Mouse (Mus musculus): Measurements from ENCODE around the gene Atp5mpl. TPM values are rescaled to one million over a fixed set of nuclear protein-coding genes. Genes with fewer than 3 reads are reported as not detected.

Atp5mpl gene
- total RNA-seq (2015) (491 and 507 TPM in 2 replicates), total RNA-seq (2017) (601 and 839 TPM in 2 replicates)

DNA sequence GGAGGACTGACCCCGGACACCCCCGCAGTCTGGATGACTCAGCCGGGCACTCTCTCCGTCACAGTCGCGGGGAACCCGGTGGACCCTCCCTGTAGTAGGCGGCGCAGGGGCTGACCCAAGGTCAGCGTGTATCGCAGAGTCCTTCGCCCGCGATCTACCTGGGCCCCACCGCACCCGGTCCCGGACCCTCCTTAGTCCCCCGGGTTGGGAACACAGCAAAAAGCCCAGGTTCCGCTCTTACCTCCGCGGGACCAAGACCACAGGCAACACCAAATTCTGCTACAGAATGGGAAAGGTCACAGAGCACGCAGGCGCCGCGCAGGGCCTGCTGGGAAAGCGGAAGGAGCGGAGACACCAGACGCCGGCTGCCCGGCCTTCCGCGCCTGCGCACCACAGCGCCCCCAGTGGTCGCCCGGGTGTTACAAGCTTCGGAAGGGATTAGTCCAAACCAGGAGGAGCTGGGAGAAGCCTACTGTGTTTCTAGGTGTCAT lies at the start of gene Atp5mpl:
Atp5mpl (minus strand) TSS at position 295 of the 491 bp plus-strand sequence.
- peak; percentile 98 for ATAC-seq (replicated peaks; ENCODE audit: poor library complexity)

DNA sequence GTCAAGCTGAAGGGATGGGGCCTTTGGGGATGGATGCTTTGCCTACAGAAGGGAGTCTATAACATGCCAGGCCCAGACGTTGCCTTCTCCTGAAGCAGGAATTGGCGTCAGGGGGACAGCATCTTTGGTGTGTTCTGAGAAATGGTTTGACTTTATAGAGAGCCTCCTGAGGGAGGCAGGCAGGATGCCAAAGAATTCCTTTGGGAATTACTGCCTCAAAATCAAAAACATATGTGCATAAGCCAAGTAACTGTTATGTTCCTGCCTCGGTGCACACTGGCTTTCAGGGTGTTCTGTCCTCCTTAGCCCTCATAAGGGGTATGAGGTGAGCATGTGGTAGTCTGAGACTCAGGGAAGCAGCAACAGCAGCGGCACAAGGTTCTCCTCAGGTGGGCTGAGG lies 49.6 kb upstream of the Atp5mpl start:
- no peak for ATAC-seq (replicated peaks; ENCODE audit: poor library complexity)

DNA sequence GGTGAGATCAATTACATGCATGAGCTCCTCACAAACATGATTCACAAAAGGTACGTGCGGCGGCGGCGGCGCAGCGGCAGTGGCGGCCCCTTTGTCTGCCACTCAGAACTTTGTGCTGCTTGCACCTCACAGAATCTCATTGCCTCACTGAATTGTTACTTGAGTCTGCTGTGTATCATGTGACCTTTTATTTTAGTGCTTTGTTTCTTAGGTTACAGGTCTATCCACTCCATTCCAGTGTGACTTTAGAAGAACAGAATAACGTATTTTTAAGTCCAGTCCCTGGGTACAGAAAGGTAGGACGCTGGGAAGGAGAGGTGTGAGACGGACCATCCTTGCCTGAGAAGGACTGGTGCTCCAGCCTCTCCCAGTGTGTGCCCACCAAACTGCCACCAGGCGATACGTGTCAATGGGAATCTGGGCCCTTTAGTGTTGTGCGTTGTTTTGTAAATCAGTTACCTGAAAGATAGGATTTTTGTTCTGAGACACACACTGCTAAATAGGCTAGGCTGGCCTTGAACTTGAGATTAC lies 46.6 kb upstream of the Atp5mpl start:
- no peak for ATAC-seq (replicated peaks; ENCODE audit: poor library complexity)

DNA sequence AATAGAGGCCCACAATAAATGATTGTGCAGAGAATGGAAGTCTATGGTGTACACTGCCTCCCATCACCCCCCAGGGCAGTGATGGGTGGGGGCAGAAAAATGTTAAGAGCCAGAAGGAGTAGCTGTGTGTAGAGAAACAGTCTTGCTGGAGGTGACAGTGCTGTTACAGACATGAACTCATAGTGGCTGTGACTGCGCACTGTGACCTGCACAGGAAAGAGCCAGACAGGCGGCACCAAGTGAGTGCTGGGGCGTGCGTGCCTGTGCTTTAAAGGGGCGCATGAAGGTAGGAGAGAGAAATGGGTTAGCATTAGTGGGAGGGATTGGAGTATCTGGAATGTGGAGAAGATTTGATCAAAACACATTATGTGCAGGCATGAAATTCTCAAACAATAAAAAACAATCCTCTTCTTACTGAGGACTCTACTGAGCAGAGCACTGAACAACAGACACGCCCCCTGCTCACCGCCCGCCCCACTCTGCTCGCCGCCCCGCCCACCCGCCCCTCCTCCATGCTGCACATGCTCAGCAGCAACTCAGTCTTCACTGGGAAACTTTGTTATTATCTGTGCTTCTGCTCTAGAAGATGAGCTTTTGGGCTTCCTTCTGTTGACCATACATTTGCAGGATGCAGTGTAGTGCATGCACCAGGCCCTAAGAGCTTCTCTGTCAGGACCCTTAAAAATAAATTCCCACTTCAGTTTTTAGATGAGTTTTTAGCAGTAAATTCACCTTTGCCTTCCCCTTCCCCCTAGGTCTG lies 45.9 kb upstream of the Atp5mpl start:
- ATAC-seq (replicated peaks; ENCODE audit: poor library complexity), result no peak

DNA sequence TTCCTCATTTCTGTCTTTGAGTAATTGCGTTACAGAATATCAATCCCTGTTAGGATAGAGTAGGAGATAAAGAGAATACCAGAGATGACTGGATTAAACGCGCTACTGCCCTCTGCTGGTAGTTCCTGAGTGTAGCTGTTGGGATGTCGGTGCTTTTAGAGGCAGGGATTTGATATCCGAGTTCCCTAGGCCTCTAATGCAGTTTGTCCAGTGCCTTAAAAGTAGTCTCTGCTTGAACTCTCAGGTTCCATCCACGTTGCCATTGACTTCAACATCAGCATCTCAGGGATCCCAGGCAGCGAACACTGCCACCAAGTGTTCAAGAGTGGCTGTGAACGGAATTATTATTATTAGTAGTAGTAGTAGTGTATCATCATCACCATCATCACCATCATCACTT lies 34.4 kb upstream of the Atp5mpl start:
- peak; percentile 81 for ATAC-seq (replicated peaks; ENCODE audit: poor library complexity)

DNA sequence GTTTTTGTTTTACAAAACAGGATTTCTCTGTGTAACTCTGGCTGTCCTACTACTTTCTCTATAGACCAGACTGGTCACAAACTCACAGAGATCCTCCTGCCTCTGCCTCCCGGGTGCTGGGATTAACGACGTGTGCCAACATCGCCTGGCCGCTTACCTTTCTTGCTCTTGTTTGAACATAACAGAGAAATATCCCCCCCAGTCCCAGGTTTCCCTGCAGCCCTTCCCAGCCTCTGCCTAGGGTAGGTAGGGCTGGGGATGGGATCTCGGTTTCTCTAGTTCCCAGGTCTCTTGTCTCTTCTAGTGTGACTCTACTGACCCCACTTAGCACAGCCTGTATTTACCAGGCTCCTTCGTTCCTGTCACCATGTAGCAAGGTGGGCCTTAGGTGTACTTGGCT lies 33.0 kb upstream of the Atp5mpl start:
- ATAC-seq (replicated peaks; ENCODE audit: poor library complexity), result no peak

DNA sequence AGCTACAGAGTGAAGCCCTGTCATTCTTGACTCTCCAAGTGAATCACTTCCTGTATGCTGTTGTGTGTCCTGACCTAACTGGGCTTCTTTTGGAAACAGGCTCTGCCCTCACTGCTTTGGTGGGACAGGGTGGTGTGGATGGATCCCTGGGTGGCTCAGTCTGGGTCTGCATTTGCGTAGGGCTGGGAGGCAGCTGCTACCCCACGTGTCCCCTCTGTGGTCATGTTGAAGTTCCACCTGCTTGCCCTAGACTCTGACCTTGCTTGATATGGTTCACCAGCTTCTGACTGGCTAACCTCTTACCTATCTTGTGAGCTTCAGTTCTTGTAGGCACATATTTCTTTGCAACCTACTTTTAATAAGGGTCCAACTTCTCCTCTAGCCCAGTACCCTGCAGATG lies 28.4 kb upstream of the Atp5mpl start:
- ATAC-seq (replicated peaks; ENCODE audit: poor library complexity), result no peak

DNA sequence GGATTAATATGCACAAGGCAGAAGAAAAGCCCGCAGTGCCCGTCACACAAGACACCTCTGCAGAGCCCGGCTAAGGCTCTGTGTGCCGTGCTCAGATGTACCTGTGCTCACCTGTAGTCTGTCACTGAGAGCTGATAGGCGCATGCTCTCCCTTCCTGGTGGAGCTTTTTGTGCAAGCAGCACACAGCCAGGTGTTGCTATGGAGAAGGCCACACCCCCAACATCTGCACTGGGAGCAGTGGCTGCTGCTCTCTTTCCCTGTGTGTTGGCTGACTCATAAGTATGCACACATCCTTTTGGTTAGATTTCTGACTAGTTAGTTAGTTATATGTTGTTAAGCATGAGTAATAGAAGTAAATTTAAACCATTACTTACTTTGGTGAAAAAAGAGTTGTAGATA lies 25.8 kb upstream of the Atp5mpl start:
- no peak for ATAC-seq (replicated peaks; ENCODE audit: poor library complexity)

DNA sequence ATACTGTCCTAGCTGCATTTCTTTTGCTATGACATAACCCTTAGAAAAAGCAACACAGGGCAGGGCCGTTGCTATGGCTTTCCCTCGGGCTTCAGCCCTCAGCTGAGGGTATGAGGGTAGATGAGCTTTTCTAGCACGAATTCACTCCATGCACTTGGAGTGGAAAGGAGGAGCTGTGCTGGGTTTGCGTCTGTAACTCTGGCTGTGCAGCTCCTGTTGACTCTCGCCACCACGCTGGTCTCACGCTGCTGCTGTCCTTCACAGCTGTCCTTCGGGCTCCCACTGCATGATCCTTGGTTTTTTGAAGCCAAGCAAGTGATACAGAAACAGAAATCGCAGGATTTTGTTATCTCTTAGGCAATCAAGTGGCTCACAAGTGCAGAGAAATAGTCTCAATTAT lies 20.0 kb upstream of the Atp5mpl start:
- no peak for ATAC-seq (replicated peaks; ENCODE audit: poor library complexity)

DNA sequence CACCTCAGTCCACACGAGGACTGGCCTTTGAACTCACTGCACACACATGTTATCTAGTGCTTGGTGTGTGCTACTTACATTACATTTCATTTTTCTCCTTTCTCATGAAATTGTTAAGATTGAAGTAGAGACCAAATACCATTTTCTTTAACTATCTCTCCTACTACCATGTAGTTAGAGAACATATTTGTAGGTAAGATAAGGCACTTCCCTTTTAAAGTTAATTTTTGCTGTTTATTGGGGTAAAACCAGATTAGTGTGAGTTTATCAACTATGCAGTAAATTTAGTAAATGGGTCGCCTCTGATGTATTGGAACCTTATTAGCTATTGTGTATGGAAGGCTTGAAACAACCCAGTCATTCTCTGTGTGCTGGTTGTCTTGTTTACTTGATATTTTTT lies 16.4 kb upstream of the Atp5mpl start:
- ATAC-seq (replicated peaks; ENCODE audit: poor library complexity), result peak; percentile 23; the same call in 1 of the 2 replicates

DNA sequence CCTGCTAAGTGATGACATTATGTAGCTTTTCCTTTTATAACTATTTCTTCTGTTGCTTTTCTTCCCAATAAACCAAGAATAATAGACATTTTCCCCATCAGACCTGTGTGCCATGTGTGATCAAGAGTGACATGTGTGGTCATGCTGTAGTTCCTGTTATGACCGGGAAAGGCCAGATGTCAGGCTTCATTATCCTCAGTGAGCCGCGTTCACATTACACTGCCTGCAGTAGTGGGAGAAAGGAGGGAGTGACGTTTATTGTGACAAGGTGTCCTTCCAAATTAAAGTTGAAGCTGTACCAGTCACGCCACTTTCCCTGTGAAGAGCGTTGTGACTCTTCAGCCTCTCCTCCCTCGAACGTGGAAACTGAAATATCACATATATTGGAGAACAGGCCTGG lies 15.1 kb upstream of the Atp5mpl start:
- no peak for ATAC-seq (replicated peaks; ENCODE audit: poor library complexity)

DNA sequence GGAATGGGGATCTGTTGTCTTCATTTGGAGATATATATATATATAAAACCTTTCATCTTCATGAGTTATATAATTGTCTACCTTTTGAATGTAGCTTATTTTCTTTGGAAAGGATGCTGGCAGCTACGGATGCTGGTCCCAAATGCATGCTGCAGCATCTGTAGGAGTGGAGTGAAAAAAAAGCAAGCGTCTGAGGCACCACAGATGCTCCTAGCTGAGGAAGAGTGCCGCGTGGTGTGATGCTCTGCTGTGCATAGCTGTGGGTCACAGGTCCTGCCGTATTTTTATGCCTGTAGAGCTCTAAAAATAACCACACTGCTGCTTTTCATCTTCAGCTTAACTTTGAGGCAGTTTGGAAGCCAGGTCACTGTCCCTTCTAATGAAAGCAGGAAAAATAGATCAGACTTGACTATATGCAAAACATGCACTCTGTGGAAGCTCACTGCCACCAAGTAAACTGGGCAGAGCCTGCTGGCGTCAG lies 14.2 kb upstream of the Atp5mpl start, which contains the start of gene Rd3l:
Rd3l (minus strand) TSS at position 431 of the 481 bp plus-strand sequence.
- ATAC-seq (replicated peaks; ENCODE audit: poor library complexity), result no peak

DNA sequence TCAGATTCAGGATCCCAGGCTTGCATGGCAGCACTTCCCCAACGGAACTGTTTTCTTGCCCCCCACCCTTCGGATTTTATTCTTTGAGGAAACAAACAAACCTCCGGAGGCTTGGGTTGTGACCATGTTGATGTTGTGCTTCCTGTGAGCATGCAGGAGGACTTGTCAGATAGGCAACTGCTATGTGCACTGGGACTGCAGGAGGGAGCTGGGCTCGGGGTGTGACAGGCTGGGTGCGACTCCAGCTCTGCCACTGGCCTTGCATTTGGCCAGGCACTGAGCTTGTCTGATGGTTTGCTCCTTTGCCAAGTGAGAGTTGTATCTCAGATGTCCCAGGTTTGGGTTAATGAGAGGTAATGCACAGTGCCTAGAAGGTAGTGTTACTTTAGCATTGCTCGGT lies 11.5 kb upstream of the Atp5mpl start:
- peak; percentile 51 for ATAC-seq (replicated peaks; ENCODE audit: poor library complexity)

DNA sequence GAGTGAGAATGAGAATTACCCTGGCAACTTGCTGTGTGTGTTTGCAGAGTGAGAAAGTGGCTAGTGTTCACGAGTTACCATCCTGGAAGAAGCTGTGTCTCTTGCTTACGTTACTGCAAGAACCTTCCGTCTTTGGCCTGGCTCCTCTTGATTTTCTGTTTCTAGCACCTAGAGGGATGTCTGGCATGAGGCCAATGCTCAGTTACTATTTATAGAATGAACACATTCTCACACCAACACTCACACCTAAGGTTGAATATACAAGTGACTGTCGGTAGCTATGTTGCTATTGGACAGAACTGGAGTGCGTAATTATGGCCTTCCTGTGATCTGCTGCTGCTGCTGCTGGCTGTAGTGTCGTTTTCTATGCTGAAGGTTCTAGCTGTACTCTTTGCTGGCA lies 10.4 kb upstream of the Atp5mpl start:
- ATAC-seq (replicated peaks; ENCODE audit: poor library complexity), result no peak

DNA sequence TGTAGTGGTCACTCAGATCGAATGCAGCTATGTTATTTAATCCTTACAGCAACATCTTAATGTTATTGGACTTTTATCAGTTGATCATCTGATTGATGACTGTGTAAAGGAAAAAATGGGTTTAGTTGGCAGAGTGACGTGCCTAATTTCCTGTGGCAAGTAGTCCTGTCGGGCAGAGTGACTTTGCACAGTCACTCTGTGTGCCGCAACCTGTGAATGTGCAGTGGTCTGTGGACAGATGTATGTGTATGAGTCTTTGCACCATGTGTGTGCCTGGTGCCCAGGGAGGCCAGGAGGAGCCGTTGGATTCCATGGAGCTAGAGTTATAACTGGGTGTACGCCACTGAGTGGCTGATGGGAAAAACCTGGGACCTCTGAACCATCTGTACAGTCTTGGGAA lies 7.8 kb upstream of the Atp5mpl start:
- ATAC-seq (replicated peaks; ENCODE audit: poor library complexity), result peak; percentile 67

DNA sequence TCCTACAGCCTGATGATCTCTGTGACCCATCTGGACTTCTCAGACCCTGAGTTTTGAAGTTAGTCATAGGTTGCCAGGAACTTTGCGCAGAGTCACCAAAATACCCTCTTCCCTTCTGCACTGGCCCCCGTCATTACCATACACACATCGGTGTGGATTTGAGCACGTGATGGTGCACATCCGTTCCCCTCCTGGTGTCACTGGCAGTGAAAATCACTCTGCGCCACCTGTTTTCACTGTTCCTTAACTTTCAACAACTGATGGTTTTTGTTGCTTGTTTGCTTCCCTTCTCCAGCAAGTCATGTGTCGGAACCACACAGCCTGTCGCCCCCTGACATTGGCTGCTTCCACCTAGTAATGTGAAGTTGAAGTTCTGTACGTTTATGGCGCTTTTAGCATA lies 5.7 kb upstream of the Atp5mpl start:
- no peak for ATAC-seq (replicated peaks; ENCODE audit: poor library complexity)

DNA sequence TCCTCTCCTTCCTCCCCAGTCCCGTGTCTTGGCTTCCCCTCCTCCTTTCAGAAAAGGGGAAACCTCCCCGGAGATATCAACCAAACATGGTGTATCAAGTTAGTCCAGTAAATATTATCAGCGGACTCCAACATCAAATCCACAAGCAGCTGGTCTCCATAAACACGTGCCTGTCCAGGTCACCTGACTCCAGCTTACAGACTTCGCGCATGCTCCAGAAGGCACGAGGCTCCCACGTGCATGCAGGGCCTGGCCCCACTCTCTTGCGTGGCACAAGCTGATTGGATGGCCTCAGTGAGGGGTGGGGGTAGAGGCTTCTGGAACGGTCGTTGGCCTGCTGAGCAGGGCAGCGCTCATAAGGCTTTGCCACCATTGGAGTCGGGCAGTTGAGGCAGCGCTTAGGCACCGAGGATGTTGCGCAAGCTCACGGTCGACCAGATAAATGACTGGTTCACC lies 4.5 kb upstream of the Atp5mpl start, which contains the start of gene Tdrd9:
Tdrd9 (plus strand) TSS at position 329 of the 456 bp plus-strand sequence.
- ATAC-seq (replicated peaks; ENCODE audit: poor library complexity), result no peak

DNA sequence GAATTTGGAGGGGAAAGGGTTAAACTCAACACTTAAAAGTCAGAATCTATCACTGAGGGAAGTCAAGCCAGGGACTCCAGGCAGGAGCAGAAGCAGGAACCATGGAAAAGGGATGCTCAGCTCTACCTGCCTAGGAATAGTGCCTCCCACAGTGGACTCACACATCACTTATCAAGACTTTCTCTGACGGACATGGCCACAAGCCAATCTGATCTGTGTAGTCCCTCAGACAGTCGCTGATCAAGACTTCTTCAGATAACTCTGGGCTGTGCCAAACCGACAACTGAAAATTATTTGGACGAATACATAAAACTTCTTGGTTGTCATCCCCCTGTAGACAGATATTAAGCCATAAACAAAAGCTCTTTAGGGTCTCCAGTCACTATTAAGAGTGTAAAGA lies 3.3 kb upstream of the Atp5mpl start:
- no peak for ATAC-seq (replicated peaks; ENCODE audit: poor library complexity)

DNA sequence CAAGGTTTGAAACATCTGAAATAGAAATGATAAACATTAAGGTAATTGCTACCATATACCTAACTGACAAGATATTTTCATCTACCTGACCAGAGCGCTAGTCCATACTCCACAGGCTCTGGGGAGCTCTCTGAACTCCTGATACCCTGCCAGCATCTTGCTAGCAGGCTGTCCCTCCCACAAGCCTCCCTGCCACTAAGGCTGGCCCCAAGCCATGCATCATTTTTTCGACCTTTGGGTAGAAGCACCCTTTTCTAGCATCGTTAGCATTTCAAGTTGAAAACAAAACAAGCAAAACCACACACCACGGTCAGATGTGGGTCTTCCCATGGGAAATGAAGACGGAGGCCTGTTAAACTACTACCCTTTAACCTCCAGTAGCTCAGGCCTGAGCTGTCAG lies 3.4 kb downstream of the Atp5mpl start:
- ATAC-seq (replicated peaks; ENCODE audit: poor library complexity), result no peak

DNA sequence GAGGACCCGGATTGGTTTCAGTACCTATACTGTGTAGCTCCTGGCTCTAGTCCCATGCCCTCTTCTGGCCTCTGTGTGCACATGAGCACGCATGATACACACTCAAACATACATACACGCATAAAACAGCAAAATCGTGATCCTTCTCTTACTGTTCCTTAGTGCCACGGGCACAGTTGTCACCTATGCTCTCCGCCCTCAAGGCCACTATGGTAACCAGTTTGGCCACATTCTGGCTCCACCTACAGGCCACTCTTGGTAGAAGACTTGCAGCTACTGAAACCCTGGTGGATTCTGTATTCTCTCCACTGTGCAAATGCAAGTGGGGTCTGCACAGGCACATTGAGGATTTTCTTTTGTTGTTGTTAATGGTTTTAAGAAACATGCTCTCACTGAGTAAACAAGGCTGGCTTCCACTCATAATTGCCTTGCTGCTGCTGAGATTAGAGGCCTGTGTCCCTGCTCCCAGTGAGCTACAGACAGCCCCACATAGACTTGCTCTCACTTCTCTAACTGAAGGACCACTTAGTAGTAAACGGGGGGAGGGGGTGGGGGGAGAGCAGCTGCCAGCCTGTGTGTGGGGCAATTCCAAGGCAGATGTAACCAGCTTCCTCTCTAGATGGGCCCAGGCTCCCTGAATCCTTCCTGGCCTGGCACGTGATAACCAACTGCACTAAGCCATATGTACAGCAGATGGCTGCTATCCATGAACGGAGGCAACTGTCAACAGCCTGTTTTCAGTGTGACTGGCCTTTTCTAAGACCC lies 8.5 kb downstream of the Atp5mpl start:
- ATAC-seq (replicated peaks; ENCODE audit: poor library complexity), result peak; percentile 91

DNA sequence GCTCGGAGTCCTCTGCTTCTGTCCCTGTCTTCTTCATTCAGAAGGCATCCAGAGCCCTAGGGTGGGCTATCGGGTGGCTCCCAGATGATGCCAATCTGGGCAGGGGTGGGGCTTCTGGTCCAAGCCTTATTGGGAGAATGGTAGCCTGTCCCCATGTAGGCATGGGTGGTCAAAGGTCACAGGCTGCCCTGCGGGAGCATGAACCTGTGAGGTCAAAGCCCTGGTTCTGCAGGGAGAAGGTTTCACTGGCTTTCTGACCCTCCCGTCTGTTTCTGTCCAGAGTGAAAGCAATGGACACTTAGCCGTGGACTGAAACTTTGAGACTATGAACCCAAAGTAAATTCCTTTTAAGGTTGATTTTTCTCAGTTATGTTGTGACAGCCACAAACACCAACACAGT lies 10.6 kb downstream of the Atp5mpl start:
- ATAC-seq (replicated peaks; ENCODE audit: poor library complexity), result no peak

All from megakaryocyte progenitor cell, adult 5-6 weeks (primary cell).